Comparison of ENCODE assay signal across 16 mouse cellular contexts in the genomic region with DNA sequence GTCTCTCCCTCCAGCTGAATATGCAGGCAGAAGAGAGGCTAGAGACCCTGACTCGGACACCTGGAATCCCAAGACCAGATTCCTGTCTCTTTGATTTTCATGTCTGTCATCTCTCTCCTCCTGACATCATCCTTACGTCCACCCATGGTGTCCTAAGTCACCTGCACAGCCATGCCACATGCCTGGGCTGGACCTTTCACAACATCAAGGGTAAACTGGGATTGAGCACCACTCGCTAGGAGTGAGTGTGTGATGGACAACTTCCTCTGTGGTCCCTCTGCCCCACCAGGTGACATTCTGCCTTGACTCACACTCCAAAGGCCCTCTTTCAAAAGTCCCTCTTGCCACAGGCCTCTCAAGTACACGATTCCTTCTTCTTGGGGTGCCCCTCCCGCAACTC.
"Had no signal": no experiment of that assay in that cellular context is flagged by ENCODE, and none has a peak within 500 bp of the region (broad histone marks: within the 10 kb centered on the region; RNA-seq: fewer than 3 reads in every experiment).

No protein-coding gene starts in this region.

- H3K9me3 ChIP-seq: limb, embryonic 15.5 days; lung, embryonic 15.5 days; midbrain, embryonic 12.5 days had no signal

- DNase-seq: kidney, adult 2 months; kidney, postnatal 25 days; layer of hippocampus, adult 9-11 months; liver, postnatal 0 days; lung, postnatal 10 days; lung, postnatal 36 days; thymus, adult 18-20 months had no signal

- H3K4me2 ChIP-seq: liver, embryonic 11.5 days; lung, embryonic 15.5 days had no signal

- ATAC-seq: liver, postnatal 0 days; midbrain, embryonic 16.5 days had no signal

- H3K9ac ChIP-seq: limb, embryonic 15.5 days; liver, embryonic 14.5 days; liver, postnatal 0 days; lung, embryonic 15.5 days; midbrain, embryonic 12.5 days had no signal

- H3K27me3 ChIP-seq: limb, embryonic 15.5 days; lung, embryonic 15.5 days had no signal

- H3K4me3 ChIP-seq: layer of hippocampus, adult 2 months; limb, embryonic 15.5 days; lung, embryonic 15.5 days; midbrain, embryonic 12.5 days had no signal

- H3K27ac ChIP-seq: kidney, postnatal 0 days; layer of hippocampus, adult 2 months; limb, embryonic 15.5 days; liver, embryonic 14.5 days; midbrain, embryonic 12.5 days; stomach, postnatal 0 days had no signal

- H3K36me3 ChIP-seq: limb, embryonic 15.5 days; lung, embryonic 15.5 days; midbrain, embryonic 12.5 days had no signal
